Mouse (Mus musculus): ENCODE measurements around the gene Ergic2. TPM values are rescaled to one million over a fixed set of nuclear protein-coding genes. Genes with fewer than 3 reads are reported as not detected.
A peak's percentile ranks its signal among the peaks of the same experiment; 100 is the strongest.

Ergic2 gene
- 155 and 208 TPM in 2 replicates for polyA plus RNA-seq (2012; rRNA removed)

DNA sequence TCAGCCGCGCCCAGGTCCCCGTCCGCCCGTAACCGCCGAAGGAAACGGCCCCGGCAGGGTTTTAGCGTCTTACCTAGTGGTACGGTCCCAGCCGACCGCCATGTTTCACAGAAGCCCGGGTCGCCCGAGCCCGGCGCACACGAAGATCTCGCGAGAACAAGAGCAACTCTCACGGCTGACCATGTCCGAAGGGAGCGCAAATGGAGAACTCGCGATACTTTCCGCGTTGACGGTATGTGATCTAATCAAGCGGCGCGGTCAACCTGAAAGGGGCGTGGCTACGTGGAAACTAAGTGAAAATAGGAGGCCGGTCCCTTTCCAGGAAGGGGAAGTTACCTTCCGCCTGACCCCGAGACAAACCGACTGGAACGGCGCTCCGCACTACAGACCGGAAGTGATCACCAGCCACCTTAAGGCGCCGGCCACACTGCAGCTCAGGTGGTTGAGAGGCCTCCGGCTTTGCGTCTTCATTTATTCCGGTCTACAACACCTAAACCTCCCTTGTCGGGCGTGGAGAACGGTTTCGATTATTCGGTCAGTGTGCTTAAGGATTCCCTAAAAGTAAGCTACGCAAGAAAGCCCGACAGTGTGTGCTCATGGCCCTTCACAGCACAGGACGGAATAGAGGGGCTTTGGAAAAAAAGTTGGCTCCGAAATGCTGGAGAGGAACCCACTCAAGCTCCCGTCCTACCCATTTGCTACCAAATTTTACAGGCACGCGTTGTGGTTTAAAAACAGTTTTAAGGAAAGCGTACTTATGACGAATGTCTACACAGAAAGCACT is at the start of gene Ergic2:
Gene Ergic2 (minus strand): TSS at position 478 of the 784 bp plus-strand sequence.
- Histone ChIP-seq H3K27ac (ENCODE audit: control insufficient read depth, insufficient read depth, low read depth, low read length) (peak within 1 kb of the TSS; percentile 81), H3K4me3 (ENCODE audit: control insufficient read depth, low read depth, low read length) (peak within 1 kb of the TSS; percentile 91), H3K4me1 (ENCODE audit: control insufficient read depth, insufficient read depth, low read length) (no peaks in the 10 kb centered on the region), H3K27me3 (ENCODE audit: control insufficient read depth, insufficient read depth, low read length) (no peaks in the 10 kb centered on the region), H3K36me3 (ENCODE audit: control insufficient read depth, insufficient read depth, low read length) (0 out of 2 replicates have a peak, but pooled peaks cover 1% of the 10 kb centered on the region)
- TF ChIP-seq POLR2A (IDR thresholded peaks at IDR 0.05; ENCODE audit: control insufficient read depth, low read depth, low read length) (peak; percentile 93), CTCF (IDR thresholded peaks at IDR 0.05; ENCODE audit: control insufficient read depth, insufficient read depth, insufficient replicate concordance, low read depth, low read length) (no peak)

- Histone ChIP-seq H3K4me1 (ENCODE audit: control insufficient read depth, insufficient read depth, low read length) (no peaks in the 10 kb centered on the region), H3K4me3 (ENCODE audit: control insufficient read depth, low read depth, low read length) (no peak overlapping the region), H3K36me3 (ENCODE audit: control insufficient read depth, insufficient read depth, low read length) (0 out of 2 replicates have a peak, but pooled peaks cover 1% of the 10 kb centered on the region), H3K27me3 (ENCODE audit: control insufficient read depth, insufficient read depth, low read length) (no peaks in the 10 kb centered on the region), H3K27ac (ENCODE audit: control insufficient read depth, insufficient read depth, low read depth, low read length) (no peak overlapping the region)
- TF ChIP-seq CTCF (IDR thresholded peaks at IDR 0.05; ENCODE audit: control insufficient read depth, insufficient read depth, insufficient replicate concordance, low read depth, low read length): no peak
- no peak for TF ChIP-seq POLR2A (IDR thresholded peaks at IDR 0.05; ENCODE audit: control insufficient read depth, low read depth, low read length)
Observed at GRCm38 (mm10) chr6:148260729-148261101, 48.5 kb upstream of the Ergic2 start.

- TF ChIP-seq POLR2A (IDR thresholded peaks at IDR 0.05; ENCODE audit: control insufficient read depth, low read depth, low read length) (no peak), CTCF (IDR thresholded peaks at IDR 0.05; ENCODE audit: control insufficient read depth, insufficient read depth, insufficient replicate concordance, low read depth, low read length) (no peak)
- H3K4me3 ChIP-seq (ENCODE audit: control insufficient read depth, low read depth, low read length): no peak overlapping the region
- 0 out of 2 replicates have a peak, but pooled peaks cover 1% of the 10 kb centered on the region for H3K36me3 ChIP-seq (ENCODE audit: control insufficient read depth, insufficient read depth, low read length)
- H3K4me1 ChIP-seq (ENCODE audit: control insufficient read depth, insufficient read depth, low read length): no peaks in the 10 kb centered on the region
- H3K27me3 ChIP-seq (ENCODE audit: control insufficient read depth, insufficient read depth, low read length): no peaks in the 10 kb centered on the region
- H3K27ac ChIP-seq (ENCODE audit: control insufficient read depth, insufficient read depth, low read depth, low read length): no peak overlapping the region
Observed at GRCm38 (mm10) chr6:148259979-148260728, 48.0 kb upstream of the Ergic2 start.

- Histone ChIP-seq H3K36me3 (ENCODE audit: control insufficient read depth, insufficient read depth, low read length) (0 out of 2 replicates have a peak, but pooled peaks cover 1% of the 10 kb centered on the region), H3K4me1 (ENCODE audit: control insufficient read depth, insufficient read depth, low read length) (no peaks in the 10 kb centered on the region), H3K27ac (ENCODE audit: control insufficient read depth, insufficient read depth, low read depth, low read length) (no peak overlapping the region), H3K27me3 (ENCODE audit: control insufficient read depth, insufficient read depth, low read length) (no peaks in the 10 kb centered on the region), H3K4me3 (ENCODE audit: control insufficient read depth, low read depth, low read length) (no peak overlapping the region)
- TF ChIP-seq CTCF (IDR thresholded peaks at IDR 0.05; ENCODE audit: control insufficient read depth, insufficient read depth, insufficient replicate concordance, low read depth, low read length) (no peak), POLR2A (IDR thresholded peaks at IDR 0.05; ENCODE audit: control insufficient read depth, low read depth, low read length) (no peak)
Observed at GRCm38 (mm10) chr6:148259074-148259473, 46.9 kb upstream of the Ergic2 start.

DNA sequence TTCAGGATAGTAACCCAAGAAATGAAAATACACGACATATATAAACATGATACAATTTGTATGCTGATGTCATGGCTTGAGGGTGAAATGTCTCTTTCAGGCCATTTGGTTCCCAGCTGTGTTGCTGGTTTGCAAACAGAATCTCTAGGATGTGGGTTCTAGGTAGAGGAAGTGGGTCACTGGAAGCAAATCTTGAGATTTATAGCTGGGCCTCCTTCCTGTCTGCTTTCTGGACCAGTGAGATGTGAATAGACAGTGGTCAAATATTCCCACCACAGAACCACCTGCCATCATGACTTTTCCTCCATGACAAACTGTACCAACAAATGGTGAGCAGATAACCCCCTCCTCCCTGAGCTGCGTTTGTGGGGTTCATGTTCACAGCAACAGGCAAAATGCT is 45.6 kb upstream of the Ergic2 start:
- H3K4me1 ChIP-seq (ENCODE audit: control insufficient read depth, insufficient read depth, low read length): no peaks in the 10 kb centered on the region
- no peaks in the 10 kb centered on the region for H3K27me3 ChIP-seq (ENCODE audit: control insufficient read depth, insufficient read depth, low read length)
- no peak overlapping the region for H3K4me3 ChIP-seq (ENCODE audit: control insufficient read depth, low read depth, low read length)
- no peak overlapping the region for H3K27ac ChIP-seq (ENCODE audit: control insufficient read depth, insufficient read depth, low read depth, low read length)
- TF ChIP-seq CTCF (IDR thresholded peaks at IDR 0.05; ENCODE audit: control insufficient read depth, insufficient read depth, insufficient replicate concordance, low read depth, low read length) (no peak), POLR2A (IDR thresholded peaks at IDR 0.05; ENCODE audit: control insufficient read depth, low read depth, low read length) (no peak)
- 0 out of 2 replicates have a peak, but pooled peaks cover 1% of the 10 kb centered on the region for H3K36me3 ChIP-seq (ENCODE audit: control insufficient read depth, insufficient read depth, low read length)

- no peaks in the 10 kb centered on the region for H3K27me3 ChIP-seq (ENCODE audit: control insufficient read depth, insufficient read depth, low read length)
- no peaks in the 10 kb centered on the region for H3K4me1 ChIP-seq (ENCODE audit: control insufficient read depth, insufficient read depth, low read length)
- no peak for TF ChIP-seq CTCF (IDR thresholded peaks at IDR 0.05; ENCODE audit: control insufficient read depth, insufficient read depth, insufficient replicate concordance, low read depth, low read length)
- no peak for TF ChIP-seq POLR2A (IDR thresholded peaks at IDR 0.05; ENCODE audit: control insufficient read depth, low read depth, low read length)
- no peak overlapping the region for H3K4me3 ChIP-seq (ENCODE audit: control insufficient read depth, low read depth, low read length)
- H3K27ac ChIP-seq (ENCODE audit: control insufficient read depth, insufficient read depth, low read depth, low read length): no peak overlapping the region
- 0 out of 2 replicates have a peak, but pooled peaks cover 1% of the 10 kb centered on the region for H3K36me3 ChIP-seq (ENCODE audit: control insufficient read depth, insufficient read depth, low read length)
Observed at GRCm38 (mm10) chr6:148256109-148256508, 43.9 kb upstream of the Ergic2 start.

Data from testis, adult 2 months (tissue).